Mouse (Mus musculus) olfactory bulb, adult 2 months (tissue): ENCODE measurements at regions not wholly inside any gene's neighbourhood (a gene's known extent, or its start where the extent isn't known, plus 50 kb on each side); places are given as distances from the start of the nearest gene placed in this dataset.

Experiments used
- CTCF ChIP-seq: fragments of 200-500 bp; IDR thresholded peaks from 2 replicates; pipeline ENCODE4 v1.5.1; 2012; ENCODE audit warnings: low read depth, mild to moderate bottlenecking, low read length, moderate library complexity; ENCODE audit not compliant: insufficient read depth
- POLR2A ChIP-seq: fragments of 200-500 bp; IDR thresholded peaks from 2 replicates; pipeline ENCODE4 v1.6.1; 2012; ENCODE audit warnings: mild to moderate bottlenecking, low read depth, low read length, moderate library complexity; ENCODE audit not compliant: insufficient read depth

DNA sequence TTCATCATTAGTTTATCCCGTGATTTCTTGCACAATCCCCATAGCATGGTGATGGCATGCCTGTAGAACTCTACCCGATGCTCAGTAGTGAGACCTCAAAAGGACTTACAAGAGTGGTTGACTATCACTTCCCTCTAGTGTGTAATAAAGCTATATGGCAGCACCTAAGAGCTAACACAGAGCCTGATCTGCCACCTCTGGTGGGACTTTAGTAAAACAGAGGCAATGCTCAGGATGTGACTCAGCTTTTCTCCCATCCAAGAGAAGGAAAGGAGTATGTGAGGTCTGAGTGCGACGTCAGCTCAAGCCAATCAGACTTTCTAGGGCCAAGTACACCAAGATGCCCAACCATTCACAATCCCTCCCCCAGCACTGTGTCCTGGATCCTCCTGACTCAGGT is 361.5 kb upstream of the Spred2 start:
- no peak for TF ChIP-seq POLR2A
- no peak for TF ChIP-seq CTCF
